Mouse (Mus musculus) kidney, adult 2 months (tissue): ENCODE measurements around the gene Akr1b8. TPM values are rescaled to one million over a fixed set of nuclear protein-coding genes. Genes with fewer than 3 reads are reported as not detected.

Experiments used
- DNase-seq: peaks from one replicate; pipeline ENCODE4 v3.0.0; 2021
- H3K27ac ChIP-seq: fragments of 200-500 bp; 2 replicates; pipeline ENCODE4 v1.5.1; 2012; ENCODE audit warnings: low read depth, low read length, control low read depth, inconsistent platforms; ENCODE audit not compliant: insufficient read depth
- H3K27me3 ChIP-seq: fragments of 200-500 bp; replicated peaks from 2 replicates; pipeline ENCODE4 v1.6.1; 2012; ENCODE audit warnings: mild to moderate bottlenecking, moderate library complexity, low read length, inconsistent platforms; ENCODE audit not compliant: control insufficient read depth, insufficient read depth
- H3K36me3 ChIP-seq: fragments of 200-500 bp; 2 replicates; pipeline ENCODE4 v1.6.1; 2012; ENCODE audit warnings: mild to moderate bottlenecking, moderate library complexity, low read length, inconsistent platforms; ENCODE audit not compliant: control insufficient read depth, insufficient read depth
- H3K4me1 ChIP-seq: fragments of 200-500 bp; 2 replicates; pipeline ENCODE4 v1.6.1; 2011; ENCODE audit warnings: low read length; ENCODE audit not compliant: control insufficient read depth, insufficient read depth
- H3K4me3 ChIP-seq: fragments of 200-500 bp; 2 replicates; pipeline ENCODE4 v1.5.1; 2011; ENCODE audit warnings: mild to moderate bottlenecking, low read depth, low read length, control low read depth; ENCODE audit not compliant: insufficient read depth
- CTCF ChIP-seq: fragments of 200-500 bp; conservative IDR thresholded peaks from 2 replicates; pipeline ENCODE4 v1.5.1; 2011; ENCODE audit warnings: low read depth, mild to moderate bottlenecking, control low read depth, low read length, moderate library complexity, mixed read lengths; ENCODE audit not compliant: insufficient read depth, insufficient read length
- POLR2A ChIP-seq: fragments of 200-500 bp; IDR thresholded peaks from one replicate; pipeline ENCODE4 v1.6.1; 2011; ENCODE audit warnings: low read depth, low read length, control low read depth
- WGBS: fragments of 180-500 bp; shearing (Covaris S2); methylation state at CpG from one replicate; pipeline ENCODE4 v1.1.7; 2018; 5-methylcytosine and 5-hydroxymethylcytosine counted together
- polyA plus RNA-seq: library from polyadenylated mRNA; depleted of rRNA; stranded (reverse); fragments of >200 nt; gene quantifications from 2 replicates; pipeline ENCODE4 v1.2.3, GENCODE M21; 2012

Akr1b8 gene
- polyA plus RNA-seq, 1 experiment, result 2.6 TPM

DNA sequence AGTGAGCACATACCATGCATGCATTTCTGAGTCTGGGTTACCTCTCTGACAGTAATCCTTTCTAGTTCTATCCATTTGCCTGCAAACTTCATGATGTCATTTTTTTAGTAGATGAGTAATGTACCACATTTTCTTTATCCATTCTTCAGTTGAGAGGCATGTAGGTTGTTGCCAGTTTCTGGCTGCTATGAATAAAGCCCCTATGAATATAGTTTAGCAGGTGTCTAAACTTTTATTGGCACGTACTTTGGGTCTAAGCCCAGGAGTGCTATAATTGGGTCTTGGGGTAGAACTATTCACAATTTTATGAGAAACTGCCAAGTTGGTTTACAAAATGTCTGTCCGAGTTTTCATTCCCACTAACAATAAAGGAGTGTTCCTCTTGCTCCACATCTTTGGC is 16.1 kb upstream of the Akr1b8 start:
- TF ChIP-seq POLR2A, result no peak
- TF ChIP-seq CTCF, result no peak
- WGBS, result 93% methylated on average over 2 of the region's 2 CpGs
- H3K27ac ChIP-seq, result no peak overlapping the region
- no peak overlapping the region for H3K4me3 ChIP-seq
- no peak for DNase-seq
- H3K36me3 ChIP-seq, result no peaks in the 10 kb centered on the region
- no peaks in the 10 kb centered on the region for H3K27me3 ChIP-seq
- H3K4me1 ChIP-seq, result no peaks in the 10 kb centered on the region

DNA sequence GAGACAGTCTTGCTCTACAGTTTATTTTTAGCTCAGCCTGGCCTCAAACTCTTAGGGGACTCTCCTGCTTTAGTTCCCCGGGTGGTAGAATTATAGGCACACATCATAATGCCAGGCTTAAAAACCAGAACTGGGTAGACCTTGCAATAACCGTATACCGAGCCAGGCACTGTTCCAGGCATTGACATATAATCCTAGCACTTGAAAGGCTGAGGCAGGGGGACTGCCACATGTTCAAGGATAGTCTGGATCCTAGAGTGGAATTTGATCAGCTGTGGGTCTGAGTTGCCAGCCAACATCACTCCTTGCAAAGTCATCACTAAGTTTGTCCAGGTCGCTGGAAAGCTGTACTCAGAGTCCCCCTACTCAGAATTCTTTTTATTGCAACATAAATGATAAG is 11.9 kb upstream of the Akr1b8 start:
- Histone ChIP-seq H3K27ac (no peak overlapping the region), H3K4me3 (no peak overlapping the region), H3K4me1 (no peaks in the 10 kb centered on the region), H3K36me3 (no peaks in the 10 kb centered on the region), H3K27me3 (no peaks in the 10 kb centered on the region)
- no peak for TF ChIP-seq POLR2A
- no peak for TF ChIP-seq CTCF
- DNase-seq, result no peak
- 86% methylated on average over 4 of the region's 4 CpGs for WGBS

DNA sequence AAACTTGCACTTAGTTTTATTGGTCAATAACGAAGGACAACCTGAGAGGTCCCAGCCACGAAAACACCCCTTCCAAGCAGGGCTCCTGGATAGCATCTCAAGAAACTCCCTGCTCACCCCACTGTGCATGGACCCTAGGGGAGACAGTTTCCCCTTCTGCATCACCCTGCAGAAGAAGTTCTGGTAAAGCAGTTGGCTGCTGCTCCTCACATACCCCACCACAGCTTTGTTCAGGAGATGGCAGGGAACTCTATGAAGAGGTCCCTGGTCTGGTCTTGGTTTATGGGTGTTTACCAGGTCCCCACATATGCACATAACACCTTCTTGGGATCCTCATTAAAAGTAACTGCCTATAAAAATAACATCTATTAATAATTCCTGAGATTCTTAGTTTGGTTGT is 11.4 kb upstream of the Akr1b8 start:
- H3K27me3 ChIP-seq, result no peaks in the 10 kb centered on the region
- DNase-seq, result no peak
- no peaks in the 10 kb centered on the region for H3K36me3 ChIP-seq
- no peak overlapping the region for H3K4me3 ChIP-seq
- no peaks in the 10 kb centered on the region for H3K4me1 ChIP-seq
- 88% methylated on average over 2 of the region's 2 CpGs for WGBS
- H3K27ac ChIP-seq, result no peak overlapping the region
- TF ChIP-seq CTCF (no peak), POLR2A (no peak)

DNA sequence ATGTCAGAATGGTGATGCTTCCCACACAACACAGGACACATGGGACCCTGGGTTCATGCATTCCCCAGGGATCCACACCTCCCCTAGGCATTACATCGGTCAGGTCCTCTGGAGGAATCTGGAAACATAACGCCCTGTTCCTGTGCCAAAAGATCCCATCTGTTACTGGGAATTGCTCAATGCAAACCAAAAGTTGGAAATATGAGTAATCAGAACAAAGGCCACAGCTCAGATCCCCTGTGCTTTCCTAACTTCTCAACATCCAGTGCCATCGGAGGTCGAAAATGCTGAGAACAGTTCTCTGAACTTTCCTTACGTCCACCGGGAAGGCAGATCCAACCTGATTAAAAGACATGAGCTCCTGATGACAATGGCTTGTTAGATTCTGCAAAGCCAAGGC is 10.5 kb upstream of the Akr1b8 start:
- no peak overlapping the region for H3K27ac ChIP-seq
- whole genome bisulfite sequencing, result 84% methylated on average over 6 of the region's 6 CpGs
- no peak overlapping the region for H3K4me3 ChIP-seq
- H3K36me3 ChIP-seq, result no peaks in the 10 kb centered on the region
- TF ChIP-seq CTCF (no peak), POLR2A (no peak)
- no peaks in the 10 kb centered on the region for H3K27me3 ChIP-seq
- no peaks in the 10 kb centered on the region for H3K4me1 ChIP-seq
- no peak for DNase-seq

DNA sequence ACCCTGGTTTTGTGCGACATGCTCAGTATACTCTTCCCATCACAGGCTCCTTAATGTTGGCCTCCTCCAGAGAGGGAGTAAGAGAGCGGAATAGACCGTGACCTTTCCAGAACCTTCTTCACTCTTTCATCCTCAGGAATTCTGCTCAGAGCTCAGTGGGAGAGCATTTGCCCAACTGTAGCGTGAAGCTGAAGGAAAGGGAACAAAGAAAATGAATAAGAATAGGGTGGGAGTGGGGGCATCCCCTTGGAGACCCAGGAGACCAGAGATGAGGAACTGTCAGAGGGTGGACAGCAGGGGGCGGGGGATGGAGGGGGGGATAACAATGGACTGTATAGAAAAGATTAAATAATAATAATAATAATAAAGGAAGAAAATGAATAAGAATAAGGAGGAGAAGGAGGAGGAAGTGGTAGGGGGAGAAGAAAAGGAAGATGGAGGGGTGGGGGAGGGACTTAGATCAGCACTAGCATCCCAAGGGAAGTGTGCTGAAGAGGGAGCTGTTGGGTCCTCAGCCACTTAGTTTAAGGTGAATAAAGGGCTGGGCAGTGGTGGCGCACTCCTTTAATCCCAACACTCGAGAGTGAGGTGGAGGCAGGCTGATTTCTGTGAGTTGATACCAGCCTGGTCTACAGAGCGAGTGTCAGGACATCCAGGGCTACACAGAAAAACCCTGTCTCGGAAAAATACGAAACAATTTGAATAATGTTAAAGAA is 9.6 kb upstream of the Akr1b8 start:
- no peak overlapping the region for H3K4me3 ChIP-seq
- H3K27ac ChIP-seq, result no peak overlapping the region
- DNase-seq, result no peak
- WGBS, result 65% methylated on average over 10 of the region's 10 CpGs
- H3K36me3 ChIP-seq, result no peaks in the 10 kb centered on the region
- H3K4me1 ChIP-seq, result no peaks in the 10 kb centered on the region
- TF ChIP-seq CTCF (no peak), POLR2A (no peak)
- no peaks in the 10 kb centered on the region for H3K27me3 ChIP-seq

DNA sequence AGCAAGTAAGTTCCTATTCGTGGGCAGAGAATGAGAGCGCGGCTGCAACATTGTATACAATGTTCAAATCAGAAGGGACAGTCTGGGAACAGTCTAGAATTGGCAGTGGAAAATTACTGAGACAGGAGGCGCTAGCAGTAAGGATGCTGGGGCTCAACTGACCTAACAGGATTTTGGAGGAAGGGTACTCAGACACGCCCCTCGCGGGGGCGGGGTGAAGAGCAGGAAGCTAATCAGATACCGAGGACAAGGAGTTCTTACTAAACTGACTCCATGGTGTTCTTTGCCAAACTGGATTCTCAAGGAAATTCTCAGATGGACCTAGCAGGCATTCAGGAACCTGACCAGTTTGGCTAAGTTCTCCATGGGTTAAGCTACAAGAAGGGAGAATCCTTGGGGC is 9.0 kb upstream of the Akr1b8 start:
- TF ChIP-seq CTCF, result no peak
- TF ChIP-seq POLR2A, result no peak
- H3K27me3 ChIP-seq, result no peaks in the 10 kb centered on the region
- no peaks in the 10 kb centered on the region for H3K36me3 ChIP-seq
- H3K27ac ChIP-seq, result no peak overlapping the region
- no peak overlapping the region for H3K4me3 ChIP-seq
- peak; percentile 39 for DNase-seq
- H3K4me1 ChIP-seq, result no peaks in the 10 kb centered on the region
- 32% methylated on average over 9 of the region's 9 CpGs for WGBS

DNA sequence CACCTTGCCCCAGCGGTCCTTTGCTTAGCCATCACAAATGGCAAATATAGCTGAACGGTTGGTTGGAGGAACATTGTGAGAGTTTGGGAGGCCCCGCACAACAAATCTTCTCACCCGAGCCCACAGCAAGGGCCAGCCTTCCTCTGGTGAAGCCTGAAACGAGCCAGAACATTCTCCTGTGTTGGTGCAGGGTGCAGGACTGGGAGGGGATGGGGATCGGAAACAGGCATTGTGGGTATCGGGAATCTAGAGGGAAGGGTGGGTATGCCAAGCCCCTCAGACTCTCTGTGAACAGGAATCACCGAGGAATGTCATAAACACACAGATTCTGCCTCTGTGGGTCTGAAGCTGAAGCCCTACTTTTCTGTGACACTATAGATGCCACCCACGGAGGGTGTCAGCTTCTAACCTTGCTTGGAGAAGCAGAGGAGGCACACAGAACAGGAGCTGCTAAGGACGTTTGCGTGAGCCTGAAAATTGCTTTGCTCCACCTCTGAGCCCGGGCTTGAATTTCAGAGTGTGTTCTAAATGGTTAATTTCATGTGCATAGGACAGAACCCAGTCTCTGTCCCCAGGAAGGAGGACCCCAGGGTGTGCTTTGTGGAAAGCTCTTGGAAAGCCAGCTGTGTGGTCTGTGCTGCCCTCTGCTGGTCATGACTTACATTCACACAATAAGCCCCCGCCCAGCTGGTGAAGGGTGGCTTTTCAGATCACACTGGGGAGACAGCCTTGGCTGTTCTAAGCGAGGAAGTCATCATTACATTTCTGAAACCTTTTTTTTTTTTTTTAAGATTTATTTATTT is 7.6 kb upstream of the Akr1b8 start:
- H3K36me3 ChIP-seq, result no peaks in the 10 kb centered on the region
- 53% methylated on average over 14 of the region's 14 CpGs for WGBS
- DNase-seq, result peak; percentile 63
- no peak overlapping the region for H3K27ac ChIP-seq
- no peaks in the 10 kb centered on the region for H3K27me3 ChIP-seq
- no peaks in the 10 kb centered on the region for H3K4me1 ChIP-seq
- H3K4me3 ChIP-seq, result no peak overlapping the region
- TF ChIP-seq POLR2A (no peak), CTCF (peak; percentile 88)
